8 mouse cellular contexts compared by ENCODE assay signal in the genomic region with DNA sequence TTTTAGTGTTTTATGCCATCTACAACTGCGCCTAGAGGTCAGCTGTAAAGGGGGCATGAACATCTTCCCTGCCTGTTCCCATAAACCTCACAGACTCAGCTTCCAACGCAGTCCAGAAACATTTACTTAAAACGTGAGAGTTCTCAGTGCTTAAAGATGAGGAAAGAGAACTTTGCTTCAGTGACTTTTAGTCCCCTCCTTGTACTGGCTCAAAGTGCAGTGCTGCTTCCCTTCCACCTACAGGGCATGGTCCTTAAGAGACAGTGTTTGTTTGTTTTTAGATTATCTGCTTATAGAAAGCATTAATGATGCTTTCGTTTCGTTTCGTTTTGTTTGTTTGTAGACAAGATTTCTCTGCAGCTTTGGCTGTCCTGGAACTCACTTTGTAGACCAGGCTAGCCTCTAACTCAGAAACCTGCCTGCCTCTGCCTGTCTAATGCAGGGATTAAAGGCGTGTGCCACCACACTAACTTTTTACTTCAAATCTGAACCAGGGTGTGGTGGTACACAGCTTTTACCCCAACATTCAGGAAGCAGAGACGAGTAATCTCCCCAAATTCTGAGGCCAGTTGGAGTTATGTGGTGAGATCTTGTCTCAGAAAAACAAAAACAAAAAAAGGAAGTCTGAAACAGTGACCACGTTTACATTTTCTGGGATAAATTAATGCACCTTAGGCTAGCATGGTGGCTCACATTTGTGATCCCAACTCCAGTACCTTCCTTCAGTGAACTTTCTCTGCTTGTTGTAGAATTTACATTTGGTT. TPM values are rescaled to one million over a fixed set of nuclear protein-coding genes. Genes with fewer than 3 reads are reported as not detected.
DNase-seq lines count a peak whose midpoint lies in the region; ATAC-seq and TF ChIP-seq lines count a peak whose summit lies in the region.

No protein-coding gene starts in this region.

- H3K4me2 ChIP-seq in heart, embryonic 12.5 days, result peak overlapping the region; percentile 93

- WGBS in heart, embryonic 12.5 days, result 56% methylated on average over 9 of the region's 9 CpGs
- WGBS in hindbrain, embryonic 10.5 days, result 75% methylated on average over 9 of the region's 9 CpGs
- 72% methylated on average over 9 of the region's 9 CpGs for WGBS in midbrain, embryonic 10.5 days

- H3K36me3 ChIP-seq in heart, embryonic 12.5 days, result peaks cover 6% of the 10 kb centered on the region
- peaks cover 11% of the 10 kb centered on the region for H3K36me3 ChIP-seq in ES-Bruce4 (ENCODE audit: control insufficient read depth, insufficient read depth, low read length, poor library complexity, severe bottlenecking)
- peaks cover 23% of the 10 kb centered on the region for H3K36me3 ChIP-seq in hindbrain, embryonic 10.5 days
- H3K36me3 ChIP-seq in midbrain, embryonic 10.5 days, result peaks cover 27% of the 10 kb centered on the region

- no peak for ATAC-seq in heart, embryonic 12.5 days (ENCODE audit: insufficient number of reproducible peaks, low FRiP score)

- H3K9me3 ChIP-seq in heart, embryonic 12.5 days (replicated peaks), result no peaks in the 10 kb centered on the region
- no peaks in the 10 kb centered on the region for H3K9me3 ChIP-seq in ES-Bruce4 (replicated peaks; ENCODE audit: control insufficient read depth, insufficient read depth, low read length, poor library complexity, severe bottlenecking)
- H3K9me3 ChIP-seq in hindbrain, embryonic 10.5 days, result no peaks in the 10 kb centered on the region
- H3K9me3 ChIP-seq in midbrain, embryonic 10.5 days (replicated peaks), result no peaks in the 10 kb centered on the region

- H3K27me3 ChIP-seq in heart, embryonic 12.5 days (replicated peaks), result 0 out of 2 replicates have a peak, but pooled peaks cover 5% of the 10 kb centered on the region
- no peaks in the 10 kb centered on the region for H3K27me3 ChIP-seq in ES-Bruce4 (ENCODE audit: control insufficient read depth, insufficient read depth, low read length, poor library complexity, severe bottlenecking)
- H3K27me3 ChIP-seq in hindbrain, embryonic 10.5 days (ENCODE audit: insufficient read depth, poor library complexity, severe bottlenecking), result 0 out of 2 replicates have a peak, but pooled peaks cover under 1% of the 10 kb centered on the region
- no peaks in the 10 kb centered on the region for H3K27me3 ChIP-seq in midbrain, embryonic 10.5 days (ENCODE audit: low read depth, poor library complexity, severe bottlenecking)

- TF ChIP-seq CTCF in ES-Bruce4 (IDR thresholded peaks at IDR 0.05; ENCODE audit: low read depth, low read length), result no peak

- DNase-seq in heart, postnatal 14 days, result no peak
- no peak for DNase-seq in hindbrain, embryonic 10.5 days (ENCODE audit: low spot score)
- DNase-seq in midbrain, embryonic 10.5 days (ENCODE audit: low spot score), result peak; percentile 8
- no peak for DNase-seq in left cerebral cortex, adult 18-20 months (ENCODE audit: low spot score in 2 of 2)
- no peak for DNase-seq in layer of hippocampus, adult 18-20 months (ENCODE audit: low spot score in 2 of 2)
- DNase-seq in layer of hippocampus, postnatal 14 days (ENCODE audit: low spot score in 2 of 2), result no peak

- TF ChIP-seq EP300 in ES-Bruce4 (IDR thresholded peaks at IDR 0.05; ENCODE audit: insufficient read depth, low read depth, low read length), result no peak

- H3K9ac ChIP-seq in heart, embryonic 12.5 days, result peak overlapping the region; percentile 90
- peak overlapping the region; percentile 95 for H3K9ac ChIP-seq in ES-Bruce4 (ENCODE audit: low read depth, poor library complexity, severe bottlenecking)

- H3K4me1 ChIP-seq in heart, embryonic 12.5 days (replicated peaks), result peaks cover 14% of the 10 kb centered on the region
- no peaks in the 10 kb centered on the region for H3K4me1 ChIP-seq in ES-Bruce4 (ENCODE audit: control insufficient read depth, insufficient read depth, low read length)
- peaks cover 15% of the 10 kb centered on the region for H3K4me1 ChIP-seq in hindbrain, embryonic 10.5 days (replicated peaks)
- peaks cover 14% of the 10 kb centered on the region for H3K4me1 ChIP-seq in midbrain, embryonic 10.5 days

- TF ChIP-seq POLR2A in ES-Bruce4 (IDR thresholded peaks at IDR 0.05; ENCODE audit: insufficient read depth, low read length), result no peak

- peak overlapping the region; percentile 69 for H3K4me3 ChIP-seq in heart, embryonic 12.5 days
- peak overlapping the region; percentile 40 for H3K4me3 ChIP-seq in ES-Bruce4 (ENCODE audit: low read depth, low read length)
- peak overlapping the region; percentile 97 for H3K4me3 ChIP-seq in hindbrain, embryonic 10.5 days
- H3K4me3 ChIP-seq in midbrain, embryonic 10.5 days, result peak overlapping the region; percentile 89

- H3K27ac ChIP-seq in heart, embryonic 12.5 days (ENCODE audit: poor library complexity, severe bottlenecking), result no peak overlapping the region
- peak overlapping the region; percentile 15; the same call in 1 of the 2 replicates for H3K27ac ChIP-seq in ES-Bruce4 (ENCODE audit: insufficient read depth, low read length)
- no peak overlapping the region for H3K27ac ChIP-seq in hindbrain, embryonic 10.5 days
- H3K27ac ChIP-seq in midbrain, embryonic 10.5 days (replicated peaks), result peak overlapping the region; percentile 99; the same call in 1 of the 2 replicates

- intact Hi-C loops in heart, postnatal 14 days (cut with DNase I), result loop anchor here (5.0 kb wide), 1 partner anchor 61 kb away; a partner anchor contains a TSS

RNA-seq across cellular contexts. Expression of a gene that starts 1.6 kb away (rescaled TPM):
- polyA plus RNA-seq in heart, embryonic 12.5 days (2016; fragmentation: Nextera tagmentation; extraction: Ambion mirVana), result 15.0 and 16.0 TPM in 2 replicates
- 10 to 100 TPM; 26.9 to 27.0 TPM for total RNA-seq in heart, postnatal 14 days (2021)
- 27.8 and 29.3 TPM in 2 replicates for polyA plus RNA-seq in ES-Bruce4 (2011; ENCODE audit: insufficient read depth, insufficient read length, low read depth, missing spikeins)
- polyA plus RNA-seq in hindbrain, embryonic 10.5 days (2016; fragmentation: Nextera tagmentation; extraction: Ambion mirVana), result 13.3 and 14.6 TPM in 2 replicates
- polyA plus RNA-seq in midbrain, embryonic 10.5 days (2016; fragmentation: Nextera tagmentation; extraction: Ambion mirVana), result 12.5 and 15.7 TPM in 2 replicates
- total RNA-seq in left cerebral cortex, adult 18-20 months (2021), result 10 to 100 TPM; 35.7 to 35.8 TPM
- 10 to 100 TPM; 37.2 to 37.9 TPM for total RNA-seq in layer of hippocampus, adult 18-20 months (2021)
- 10 to 100 TPM; 56.1 to 56.6 TPM for total RNA-seq in layer of hippocampus, postnatal 14 days (2021)

RNA-seq across cellular contexts. Expression of a gene that starts 27.8 kb away (rescaled TPM):
- not detected in 2 replicates for polyA plus RNA-seq in heart, embryonic 12.5 days (2016; fragmentation: Nextera tagmentation; extraction: Ambion mirVana)
- total RNA-seq in heart, postnatal 14 days (2021), result not detected
- not detected in 2 replicates for polyA plus RNA-seq in ES-Bruce4 (2011; ENCODE audit: insufficient read depth, insufficient read length, low read depth, missing spikeins)
- polyA plus RNA-seq in hindbrain, embryonic 10.5 days (2016; fragmentation: Nextera tagmentation; extraction: Ambion mirVana), result 1.1 and 3.3 TPM in 2 replicates
- polyA plus RNA-seq in midbrain, embryonic 10.5 days (2016; fragmentation: Nextera tagmentation; extraction: Ambion mirVana), result 0.44 and 0.92 TPM in 2 replicates
- 10 to 100 TPM; 39.0 to 41.7 TPM for total RNA-seq in left cerebral cortex, adult 18-20 months (2021)
- 10 to 100 TPM; 44.5 to 46.2 TPM for total RNA-seq in layer of hippocampus, adult 18-20 months (2021)
- 10 to 100 TPM; 47.2 to 49.1 TPM for total RNA-seq in layer of hippocampus, postnatal 14 days (2021)

Comparison
In these comparisons a context has a peak if more than half of its experiments do, and no peak if none do; other contexts are left out.
1. H3K27ac ChIP-seq: peak in ES-Bruce4 (single experiment) and midbrain, embryonic 10.5 days (single experiment); none in heart, embryonic 12.5 days (single experiment) and hindbrain, embryonic 10.5 days (single experiment).
2. H3K4me3 ChIP-seq: peak in every context shown above with its lines; median percentile 97 in hindbrain, embryonic 10.5 days; 89 in midbrain, embryonic 10.5 days; 69 in heart, embryonic 12.5 days; 40 in ES-Bruce4.
3. RNA of a gene that starts 27.8 kb away (total RNA-seq): 47.2 to 49.1 TPM in layer of hippocampus, postnatal 14 days, 44.5 to 46.2 TPM in layer of hippocampus, adult 18-20 months and 39.0 to 41.7 TPM in left cerebral cortex, adult 18-20 months; not detected in heart, postnatal 14 days; every median in the first group is over 10 times any median in the second.